Mouse (Mus musculus) 3134 (cell line): ENCODE measurements around the gene Atp1a3.

Experiments
- DNase-seq: peaks from one replicate; pipeline ENCODE4 v3.0.0-alpha.2; 2011; ENCODE audit warnings: low spot score; ENCODE audit not compliant: insufficient read length; ENCODE audit errors: extremely low read depth

Gene Atp1a3

GRCm38 (mm10) chr7:24967966-24968365 lies 37.8 kb downstream of the Atp1a3 start:
- no peak for DNase-seq

- DNase-seq: no peak
Observed at GRCm38 (mm10) chr7:24964897-24965535, 40.7 kb downstream of the Atp1a3 start.

- no peak for DNase-seq
Observed at GRCm38 (mm10) chr7:24964288-24964687, 41.5 kb downstream of the Atp1a3 start.

GRCm38 (mm10) chr7:24955226-24955625 lies 50.5 kb downstream of the Atp1a3 start:
- no peak for DNase-seq

GRCm38 (mm10) chr7:24954450-24954849 lies 51.3 kb downstream of the Atp1a3 start:
- no peak for DNase-seq

GRCm38 (mm10) chr7:24953966-24954365 lies 51.8 kb downstream of the Atp1a3 start:
- no peak for DNase-seq

- DNase-seq: peak; percentile 37
Observed at GRCm38 (mm10) chr7:24949958-24950623, 55.7 kb downstream of the Atp1a3 start.

- no peak for DNase-seq
Observed at GRCm38 (mm10) chr7:24948774-24949173, 57.0 kb downstream of the Atp1a3 start.

GRCm38 (mm10) chr7:24947316-24948048 lies 58.3 kb downstream of the Atp1a3 start:
- no peak for DNase-seq

GRCm38 (mm10) chr7:24944257-24944950 lies 61.4 kb downstream of the Atp1a3 start, which contains the start of gene Gm4881:
Gene Gm4881 (minus strand): TSS chr7:24944494.
- DNase-seq: no peak

GRCm38 (mm10) chr7:24943641-24944040 lies 62.1 kb downstream of the Atp1a3 start:
- no peak for DNase-seq

GRCm38 (mm10) chr7:24931651-24932050 lies 74.1 kb downstream of the Atp1a3 start:
- no peak for DNase-seq

- DNase-seq: no peak
Observed at GRCm38 (mm10) chr7:24930475-24930874, 75.3 kb downstream of the Atp1a3 start.
